Comparison of ENCODE assay signal across 8 mouse cellular contexts in genomic region chr5:64505227-64505834, GRCm38 (mm10).
DNase-seq lines count a peak whose midpoint lies in the region; ATAC-seq and TF ChIP-seq lines count a peak whose summit lies in the region.

No protein-coding gene starts in this region.

- in situ Hi-C loops in Patski (cut with MboI; ENCODE audit: low pct_unique_long_range_greater_than_20kb): loop anchor here (5.0 to 10.0 kb wide), 4 partner anchors 118 to 459 kb away; partner anchors contain the start of gene Tlr6

- ATAC-seq in Patski: peak; percentile 51
- peak; percentile 73 for ATAC-seq in embryonic facial prominence, embryonic 13.5 days (ENCODE audit: insufficient number of reproducible peaks, insufficient read depth, low FRiP score, low TSS enrichment, low read depth)
- ATAC-seq in heart, embryonic 14.5 days (ENCODE audit: insufficient number of reproducible peaks, insufficient read depth, low FRiP score, low read depth): peak; percentile 69; the same call in 1 of the 2 replicates
- ATAC-seq in kidney, postnatal 0 days (replicated peaks; ENCODE audit: low FRiP score, low read depth): peak; percentile 92
- ATAC-seq in cerebellum, adult (ENCODE audit: insufficient number of reproducible peaks, low FRiP score, low TSS enrichment): no peak

- peaks cover 39% of the 10 kb centered on the region for H3K4me1 ChIP-seq in embryonic facial prominence, embryonic 13.5 days
- H3K4me1 ChIP-seq in heart, embryonic 14.5 days (ENCODE audit: control insufficient read depth in 2 of 2, insufficient read depth in 2 of 2, low read length in 2 of 2): peaks cover 19 to 24% of the 10 kb centered on the region in 2 experiments
- peaks cover 13% of the 10 kb centered on the region; the same call in 1 of the 2 replicates for H3K4me1 ChIP-seq in kidney, postnatal 0 days (replicated peaks; ENCODE audit: insufficient read depth, low read length)

- peak overlapping the region; percentile 82 for H3K27ac ChIP-seq in embryonic facial prominence, embryonic 13.5 days
- peak overlapping the region; percentile 57 to 76 for H3K27ac ChIP-seq in heart, embryonic 14.5 days (replicated peaks in 1 of 2; ENCODE audit: control insufficient read depth in 1 of 2, insufficient read depth in 1 of 2, low read depth in 2 of 2, low read length in 2 of 2)
- peak overlapping the region; percentile 89 for H3K27ac ChIP-seq in kidney, postnatal 0 days
- peak overlapping the region; percentile 81 for H3K27ac ChIP-seq in macrophage

- no peak for TF ChIP-seq CTCF in Patski (IDR thresholded peaks at IDR 0.05)
- peak; percentile 2; the same call in 1 of the 2 replicates for TF ChIP-seq CTCF in kidney, postnatal 0 days (IDR thresholded peaks at IDR 0.05; ENCODE audit: low read depth)

- peak overlapping the region; percentile 61 for H3K4me2 ChIP-seq in embryonic facial prominence, embryonic 13.5 days
- peak overlapping the region; percentile 88 for H3K4me2 ChIP-seq in heart, embryonic 14.5 days (ENCODE audit: low read length)
- H3K4me2 ChIP-seq in kidney, postnatal 0 days (ENCODE audit: low read length): peak overlapping the region; percentile 58

- DNase-seq in A20 (ENCODE audit: low read depth, low spot score): peak; percentile 41
- DNase-seq in Patski (ENCODE audit: low read depth, low spot score): no peak
- peak; percentile 89 for DNase-seq in kidney, postnatal 0 days (ENCODE audit: low spot score)
- DNase-seq in spleen, adult 18-20 months: peak; percentile 73 to 75

- H3K27me3 ChIP-seq in Patski: no peaks in the 10 kb centered on the region
- H3K27me3 ChIP-seq in embryonic facial prominence, embryonic 13.5 days: no peaks in the 10 kb centered on the region
- no peaks in the 10 kb centered on the region for H3K27me3 ChIP-seq in heart, embryonic 14.5 days (ENCODE audit: control insufficient read depth, insufficient read depth, low read length)
- H3K27me3 ChIP-seq in kidney, postnatal 0 days (ENCODE audit: insufficient read depth, low read length): no peaks in the 10 kb centered on the region

- WGBS in embryonic facial prominence, embryonic 13.5 days: under 1% methylated on average over 17 of the region's 17 CpGs
- 0% methylated on average over 17 of the region's 17 CpGs for WGBS in heart, embryonic 14.5 days
- 2% methylated on average over 17 of the region's 17 CpGs for WGBS in kidney, postnatal 0 days
- 2% methylated on average over 17 of the region's 17 CpGs for WGBS in macrophage (ENCODE audit: missing documents)

- no peaks in the 10 kb centered on the region for H3K36me3 ChIP-seq in embryonic facial prominence, embryonic 13.5 days
- no peaks in the 10 kb centered on the region for H3K36me3 ChIP-seq in heart, embryonic 14.5 days (ENCODE audit: control insufficient read depth, insufficient read depth, low read length)
- no peaks in the 10 kb centered on the region for H3K36me3 ChIP-seq in kidney, postnatal 0 days (ENCODE audit: insufficient read depth, low read length)
- H3K36me3 ChIP-seq in macrophage (ENCODE audit: inconsistent target): no peaks in the 10 kb centered on the region

- H3K4me3 ChIP-seq in embryonic facial prominence, embryonic 13.5 days: peak overlapping the region; percentile 34
- H3K4me3 ChIP-seq in heart, embryonic 14.5 days (ENCODE audit: control insufficient read depth in 1 of 2, insufficient read depth in 1 of 2, low read depth in 1 of 2, low read length in 2 of 2): peak overlapping the region; percentile 26 to 37
- peak overlapping the region; percentile 19 for H3K4me3 ChIP-seq in kidney, postnatal 0 days (replicated peaks; ENCODE audit: low read depth, low read length)
- peak overlapping the region; percentile 28 for H3K4me3 ChIP-seq in macrophage (ENCODE audit: inconsistent target)

- CTCF ChIA-PET in Patski (lab: Charles Lee): interaction anchor here (0.7 to 3.0 kb wide), 18 partner anchors 10 to 369 kb away, joined by 3 to 29 read pairs (median 4); no protein-coding TSS in a partner anchor

- no peaks in the 10 kb centered on the region for H3K79me2 ChIP-seq in macrophage (ENCODE audit: inconsistent target)

- H3K9ac ChIP-seq in embryonic facial prominence, embryonic 13.5 days: 0 out of 2 replicates have a peak overlapping the region, but pooled peaks have one; percentile 46
- H3K9ac ChIP-seq in heart, embryonic 14.5 days (ENCODE audit: low read length): peak overlapping the region; percentile 55
- peak overlapping the region; percentile 19; the same call in 1 of the 2 replicates for H3K9ac ChIP-seq in kidney, postnatal 0 days (ENCODE audit: low read depth, low read length)

- no peaks in the 10 kb centered on the region for H3K9me3 ChIP-seq in embryonic facial prominence, embryonic 13.5 days
- H3K9me3 ChIP-seq in heart, embryonic 14.5 days (ENCODE audit: control insufficient read depth, low read length): no peaks in the 10 kb centered on the region
- no peaks in the 10 kb centered on the region for H3K9me3 ChIP-seq in kidney, postnatal 0 days (replicated peaks; ENCODE audit: low read length)

- POLR2A ChIA-PET in Patski (lab: Charles Lee): interaction anchor here (0.5 to 2.4 kb wide), 15 partner anchors 9 to 372 kb away, joined by 3 to 14 read pairs (median 4); no protein-coding TSS in a partner anchor
